Mouse (Mus musculus) right cerebral cortex, postnatal 36 days (tissue): ENCODE data around the gene Ggt6.
"Not testable (repeated sequence)": the region's sequence is repeated elsewhere in the genome, so short reads cannot be mapped to it uniquely, and the experiment has no call there.

Experiments
- DNase-seq, 2 experiments: peaks; one replicate each; pipeline ENCODE4 v3.0.0; 2022; ENCODE audit warnings: low spot score in 2 of 2, mixed read lengths in 1 of 2

The Ggt6 gene

DNA sequence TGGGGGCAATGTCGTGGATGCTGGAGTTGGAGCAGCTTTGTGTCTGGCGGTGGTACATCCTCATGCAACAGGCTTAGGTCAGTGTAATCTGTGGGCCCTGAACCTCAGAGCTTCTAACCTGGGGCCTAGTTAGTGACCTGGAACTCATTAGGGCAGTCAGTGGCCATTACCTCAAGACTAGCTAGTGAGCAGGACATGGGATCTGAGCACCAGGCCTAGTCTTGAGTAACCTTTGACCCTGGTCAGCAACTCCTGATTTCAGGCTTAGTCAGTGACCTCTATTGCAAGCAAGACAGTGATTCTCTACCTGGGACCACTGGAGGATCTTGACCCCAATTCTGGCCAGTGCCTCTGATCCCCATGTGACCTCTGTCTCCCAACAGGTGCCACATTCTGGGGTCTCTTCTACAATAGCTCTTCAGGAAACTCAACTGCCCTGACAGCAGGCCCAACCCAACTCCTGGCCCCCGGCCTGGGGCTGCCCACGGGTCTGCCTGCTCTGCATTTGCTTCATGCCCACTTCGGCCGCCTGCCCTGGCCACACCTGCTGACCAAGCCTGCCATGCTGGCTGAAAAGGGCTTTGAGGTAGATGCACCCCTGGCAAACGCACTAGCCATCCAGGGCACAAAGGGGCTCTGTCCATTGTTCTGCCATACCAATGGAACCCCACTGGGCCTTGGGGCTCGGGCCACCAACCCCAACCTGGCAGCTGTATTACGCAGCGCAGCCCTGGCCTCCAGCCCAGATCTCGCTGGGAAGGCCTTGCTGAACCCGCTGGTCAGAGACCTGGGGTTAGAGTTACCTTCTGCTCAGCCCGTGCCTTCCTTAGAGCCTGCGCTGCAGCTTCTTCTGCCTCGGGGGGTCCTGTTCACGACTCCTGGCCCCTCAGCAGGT lies 1.7 kb downstream of the Ggt6 start:
- no peak for DNase-seq

- DNase-seq, result no peak
Observed at GRCm38 (mm10) chr11:72438411-72438810, 3.1 kb downstream of the Ggt6 start.

GRCm38 (mm10) chr11:72440597-72440964 lies 5.3 kb downstream of the Ggt6 start:
- not testable (repeated sequence) for DNase-seq

DNA sequence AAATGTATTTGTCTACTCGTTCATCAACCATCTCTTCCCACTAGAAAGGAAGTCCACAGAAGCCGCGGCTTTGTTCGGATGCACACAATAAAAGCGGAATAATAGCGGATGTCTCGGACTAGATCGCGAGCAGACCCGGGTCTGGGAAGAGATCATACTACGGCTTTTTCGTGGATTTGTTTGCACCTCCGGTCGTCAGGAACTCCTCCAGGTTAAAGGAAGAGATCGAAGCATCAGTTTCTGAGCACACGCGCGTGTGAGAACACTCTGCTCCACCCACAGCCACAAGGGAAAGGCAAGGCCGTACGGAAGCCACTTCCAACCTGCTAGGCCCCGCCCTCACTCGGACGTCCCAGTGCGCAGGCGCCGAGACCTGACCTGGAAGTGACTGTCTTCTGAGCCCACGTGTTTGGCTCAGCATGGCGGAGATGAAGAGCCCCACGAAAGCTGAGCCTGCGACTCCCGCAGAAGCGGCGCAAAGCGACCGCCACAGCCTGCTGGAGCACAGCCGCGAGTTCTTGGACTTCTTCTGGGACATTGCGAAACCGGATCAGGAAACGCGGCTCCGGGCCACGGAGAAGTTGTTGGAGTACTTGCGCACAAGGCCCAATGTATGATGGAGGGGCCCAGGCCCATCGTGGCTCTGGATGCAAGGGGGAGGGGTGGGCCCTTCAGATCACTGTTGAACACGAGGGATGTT lies 5.8 kb downstream of the Ggt6 start, which contains the start of gene Mybbp1a:
Mybbp1a (plus strand) TSS at position 391 of the 700 bp plus-strand sequence.
- DNase-seq, result peak; percentile 97 to 98

- no peak for DNase-seq
Observed at GRCm38 (mm10) chr11:72446311-72447105, 11.2 kb downstream of the Ggt6 start.

- DNase-seq, result no peak
Observed at GRCm38 (mm10) chr11:72447475-72447874, 12.1 kb downstream of the Ggt6 start.

DNA sequence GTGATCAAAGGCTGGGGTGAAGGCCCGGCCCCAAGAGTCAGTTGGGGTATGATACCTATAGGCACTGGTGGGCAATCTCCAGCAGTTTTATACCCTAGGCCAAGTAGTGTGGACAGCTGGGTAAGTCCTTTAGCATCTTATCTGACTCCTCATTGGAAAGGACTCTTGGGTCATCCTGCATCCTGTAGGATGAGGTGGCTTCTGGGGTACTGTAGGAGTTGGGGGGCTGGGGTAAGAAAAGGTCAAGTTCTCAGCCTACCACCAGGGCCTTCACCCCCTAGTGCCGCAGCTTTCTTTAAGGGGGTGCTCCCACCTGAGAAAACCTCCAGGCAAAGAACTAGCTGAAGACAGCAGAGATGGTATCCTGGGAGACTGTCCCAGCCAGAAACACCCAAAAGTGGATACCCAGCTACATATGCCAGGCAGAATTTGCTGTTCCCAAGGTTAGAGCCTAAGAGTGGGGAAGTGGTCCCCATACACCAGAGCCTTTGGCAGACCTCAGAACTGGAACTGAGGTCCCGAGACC lies 16.9 kb downstream of the Ggt6 start:
- DNase-seq, result no peak

DNA sequence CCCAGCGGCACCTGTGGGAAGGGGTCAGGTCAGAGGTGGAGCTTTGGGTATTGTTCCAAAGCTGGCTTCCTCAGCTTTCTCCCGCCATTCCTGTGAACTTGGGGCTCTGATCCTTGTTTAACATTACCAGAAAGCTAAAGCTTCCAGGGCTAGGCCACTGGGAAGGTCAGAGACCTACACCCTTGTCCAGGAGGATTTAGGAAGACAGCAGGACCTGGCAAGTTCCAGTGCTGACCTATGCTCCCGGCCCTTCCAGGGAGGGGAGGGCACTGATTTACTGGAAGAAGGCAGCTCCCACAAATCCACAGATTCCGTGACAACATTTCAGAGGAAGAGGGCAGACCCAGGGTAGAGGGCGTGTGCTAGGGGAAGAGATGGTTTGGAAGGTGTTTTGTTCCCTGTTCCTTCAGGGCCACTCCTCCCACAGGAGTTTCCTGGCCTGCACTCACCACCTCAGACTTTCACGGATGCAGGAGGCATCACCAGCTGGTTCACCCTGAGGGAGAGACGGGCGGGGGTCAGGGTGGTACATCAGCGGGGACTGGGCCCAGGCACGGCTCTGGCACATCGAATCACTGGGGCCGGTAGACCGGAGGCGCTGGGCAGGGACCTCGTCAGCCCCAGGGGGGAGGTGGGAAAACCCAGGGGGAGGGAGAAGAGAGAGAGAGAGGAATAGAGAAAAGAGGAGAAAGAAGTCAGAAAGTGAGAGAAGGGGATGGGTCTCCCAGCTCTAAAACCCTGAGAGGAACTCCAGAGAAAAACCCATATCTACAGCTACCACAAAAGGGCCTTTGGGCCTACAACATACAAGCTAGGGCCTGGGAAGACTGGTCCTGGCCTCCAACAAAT lies 18.0 kb downstream of the Ggt6 start:
- no peak for DNase-seq

GRCm38 (mm10) chr11:72455694-72456093 lies 20.4 kb downstream of the Ggt6 start:
- peak; percentile 55 to 58 for DNase-seq

- no peak for DNase-seq
Observed at GRCm38 (mm10) chr11:72457995-72458496, 22.7 kb downstream of the Ggt6 start.

DNA sequence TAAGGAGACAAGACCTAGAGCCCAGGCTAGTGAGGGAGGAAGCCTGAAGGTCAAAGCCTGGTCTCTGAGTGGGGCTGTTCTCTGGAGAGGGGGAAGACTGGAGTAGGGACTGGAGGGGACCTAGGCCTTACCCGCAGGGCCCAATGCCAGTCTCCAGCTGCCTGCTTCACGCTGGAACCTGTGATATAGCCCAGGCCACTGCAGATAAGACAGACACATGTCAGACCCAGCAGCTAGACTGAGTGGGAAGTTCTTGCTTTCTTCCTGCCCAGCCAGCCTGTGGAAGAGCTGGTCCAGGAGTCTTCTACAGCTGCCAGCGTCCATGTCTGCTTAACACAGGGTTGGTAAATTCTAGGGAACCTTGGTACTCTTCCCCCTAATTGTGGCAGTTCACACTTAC lies 23.2 kb downstream of the Ggt6 start:
- DNase-seq, result no peak

GRCm38 (mm10) chr11:72461500-72461981 lies 26.2 kb downstream of the Ggt6 start:
- DNase-seq, result no peak

DNA sequence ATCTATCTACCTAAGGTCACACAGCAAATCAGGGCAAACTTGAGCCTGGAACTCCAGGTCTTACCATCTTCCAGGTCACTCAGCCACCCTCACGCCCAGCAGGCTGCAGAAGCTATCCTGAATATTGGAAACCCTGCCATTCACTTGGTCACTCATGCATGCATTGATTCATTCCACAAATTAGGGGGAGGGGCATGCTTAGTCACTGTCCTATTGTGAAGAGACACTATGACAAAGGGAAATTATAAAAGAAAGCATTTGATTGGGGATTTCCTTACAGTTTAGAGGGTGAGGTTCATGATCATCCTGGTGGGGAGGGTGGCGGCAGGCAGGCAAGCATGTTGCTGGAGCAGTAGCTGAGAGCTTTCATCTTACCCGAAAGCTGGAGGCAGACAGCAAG lies 29.5 kb downstream of the Ggt6 start:
- no peak for DNase-seq

- DNase-seq, result no peak
Observed at GRCm38 (mm10) chr11:72465978-72466693, 30.8 kb downstream of the Ggt6 start.

- DNase-seq, result no peak
Observed at GRCm38 (mm10) chr11:72466694-72467507, 31.6 kb downstream of the Ggt6 start.

GRCm38 (mm10) chr11:72468525-72468924 lies 33.2 kb downstream of the Ggt6 start:
- DNase-seq, result no peak

- DNase-seq, result peak; percentile 30 to 54
Observed at GRCm38 (mm10) chr11:72469217-72469616, 33.9 kb downstream of the Ggt6 start.

GRCm38 (mm10) chr11:72470004-72470403 lies 34.7 kb downstream of the Ggt6 start:
- DNase-seq, result no peak

- no peak for DNase-seq
Observed at GRCm38 (mm10) chr11:72471381-72471780, 36.1 kb downstream of the Ggt6 start.
